Mouse (Mus musculus): Measurements from ENCODE around the gene Slc26a10. TPM values are rescaled to one million over a fixed set of nuclear protein-coding genes. Genes with fewer than 3 reads are reported as not detected.
"Not testable (repeated sequence)": the region's sequence is repeated elsewhere in the genome, so short reads cannot be mapped to it uniquely, and the experiment has no call there.

The Slc26a10 gene
- polyA plus RNA-seq, 1 experiment from 2014 or later: 1.6 TPM

DNA sequence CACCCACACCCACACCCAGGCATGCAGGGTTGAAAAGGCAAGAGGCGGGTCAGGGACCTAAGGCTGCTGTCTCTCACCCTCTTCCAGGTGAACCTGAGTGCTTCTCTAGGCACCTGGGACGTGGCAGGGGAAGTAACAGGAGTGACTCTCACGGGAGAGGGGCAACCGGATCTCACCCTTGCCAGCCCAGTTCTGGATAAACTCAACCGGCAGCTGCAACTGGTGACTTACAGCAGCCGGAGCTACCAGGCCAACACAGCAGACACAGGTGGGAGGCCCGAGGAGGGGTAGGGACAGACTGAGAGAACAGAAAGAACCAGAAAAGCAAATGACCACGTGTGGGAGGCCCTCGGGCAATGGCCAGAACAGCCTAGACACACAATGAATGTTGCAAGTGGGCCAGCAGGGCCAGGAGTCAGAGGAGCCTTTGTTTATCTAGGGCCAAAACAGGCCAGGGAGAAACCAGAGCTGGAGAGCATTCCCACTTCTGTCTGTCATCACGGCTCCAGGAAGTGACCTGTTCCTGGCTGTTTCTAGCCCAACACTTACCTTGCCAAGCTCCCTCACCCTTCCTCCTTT is 12.7 kb downstream of the Slc26a10 start:
- 40% methylated on average over 10 of the region's 10 CpGs for WGBS
- Histone ChIP-seq H3K27ac (replicated peaks) (no peak overlapping the region), H3K36me3 (no peaks in the 10 kb centered on the region), H3K9ac (no peak overlapping the region), H3K4me1 (peaks cover 34% of the 10 kb centered on the region), H3K4me3 (replicated peaks) (no peak overlapping the region), H3K4me2 (replicated peaks) (no peak overlapping the region), H3K9me3 (replicated peaks) (no peaks in the 10 kb centered on the region), H3K27me3 (peaks cover 52% of the 10 kb centered on the region)
- ATAC-seq (ENCODE audit: insufficient number of reproducible peaks, low FRiP score, low TSS enrichment, low read depth): no peak

DNA sequence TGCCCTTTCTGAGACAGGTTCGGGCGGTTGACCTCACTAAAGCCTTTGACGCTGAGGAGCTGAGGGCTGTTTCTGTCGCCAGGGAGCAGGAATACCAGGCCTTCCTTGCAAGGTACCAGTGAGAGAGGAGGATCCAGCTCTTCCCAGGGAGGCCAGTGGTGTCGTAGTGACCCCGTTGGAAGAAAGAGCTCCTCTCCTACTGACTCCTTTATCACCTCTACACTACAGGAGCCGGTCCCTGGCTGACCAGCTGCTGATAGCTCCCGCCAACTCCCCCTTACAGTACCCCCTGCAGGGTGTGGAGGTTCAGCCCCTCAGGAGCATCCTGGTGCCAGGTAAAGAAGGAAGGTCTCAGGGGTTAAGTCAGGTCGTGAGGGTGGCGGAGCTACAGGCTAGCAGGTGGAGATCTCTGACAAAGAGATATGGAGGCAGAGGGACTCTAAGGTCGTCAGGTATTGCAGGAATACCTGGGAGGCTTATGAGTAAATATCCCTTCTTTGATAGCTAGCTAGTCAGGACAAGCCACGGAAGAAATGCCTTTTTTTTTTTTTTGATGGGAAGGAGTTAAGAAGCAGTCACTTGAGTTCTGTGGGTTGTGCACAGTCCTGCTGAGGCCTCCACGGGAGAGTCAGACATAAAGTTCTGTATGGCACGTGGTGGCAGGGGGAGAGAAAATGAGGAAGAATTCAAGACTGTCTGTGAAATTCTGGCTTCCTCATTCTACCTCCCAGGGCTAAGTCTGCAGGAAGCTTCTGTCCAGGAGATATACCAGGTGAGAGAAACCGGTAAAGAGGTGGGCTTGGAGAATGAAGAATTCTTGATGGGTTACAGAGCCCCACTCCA is 13.5 kb downstream of the Slc26a10 start:
- WGBS: 25% methylated on average over 15 of the region's 15 CpGs
- Histone ChIP-seq H3K27ac (replicated peaks) (no peak overlapping the region), H3K4me3 (replicated peaks) (peak overlapping the region; percentile 62), H3K9ac (no peak overlapping the region), H3K9me3 (replicated peaks) (no peaks in the 10 kb centered on the region), H3K4me2 (replicated peaks) (peak overlapping the region; percentile 100; the same call in 1 of the 2 replicates), H3K27me3 (peaks cover 52% of the 10 kb centered on the region), H3K4me1 (peaks cover 34% of the 10 kb centered on the region), H3K36me3 (no peaks in the 10 kb centered on the region)
- no peak for ATAC-seq (ENCODE audit: insufficient number of reproducible peaks, low FRiP score, low TSS enrichment, low read depth)

DNA sequence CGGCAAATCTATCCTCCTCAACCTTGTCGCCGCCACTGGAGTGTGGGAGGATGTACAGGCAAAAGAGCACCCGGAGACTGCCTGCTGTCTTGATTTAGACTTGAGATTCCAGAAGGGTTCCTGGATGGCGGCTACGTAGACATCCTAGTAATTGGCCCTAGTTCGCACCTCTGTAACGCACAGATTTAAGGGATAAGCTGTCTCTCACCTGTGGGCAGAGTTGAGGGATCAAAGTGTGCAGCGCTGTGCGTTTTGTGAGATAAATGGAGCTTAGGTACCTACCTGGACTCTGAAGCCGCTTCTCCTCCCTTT is 14.1 kb downstream of the Slc26a10 start:
- peak overlapping the region; percentile 62 for H3K4me3 ChIP-seq (replicated peaks)
- peaks cover 34% of the 10 kb centered on the region for H3K4me1 ChIP-seq
- peak overlapping the region; percentile 47; the same call in 1 of the 2 replicates for H3K9ac ChIP-seq
- no peaks in the 10 kb centered on the region for H3K9me3 ChIP-seq (replicated peaks)
- no peak overlapping the region for H3K27ac ChIP-seq (replicated peaks)
- peaks cover 52% of the 10 kb centered on the region for H3K27me3 ChIP-seq
- peak overlapping the region; percentile 100 for H3K4me2 ChIP-seq (replicated peaks)
- WGBS: 6% methylated on average over 11 of the region's 11 CpGs
- H3K36me3 ChIP-seq: no peaks in the 10 kb centered on the region
- ATAC-seq (ENCODE audit: insufficient number of reproducible peaks, low FRiP score, low TSS enrichment, low read depth): no peak

DNA sequence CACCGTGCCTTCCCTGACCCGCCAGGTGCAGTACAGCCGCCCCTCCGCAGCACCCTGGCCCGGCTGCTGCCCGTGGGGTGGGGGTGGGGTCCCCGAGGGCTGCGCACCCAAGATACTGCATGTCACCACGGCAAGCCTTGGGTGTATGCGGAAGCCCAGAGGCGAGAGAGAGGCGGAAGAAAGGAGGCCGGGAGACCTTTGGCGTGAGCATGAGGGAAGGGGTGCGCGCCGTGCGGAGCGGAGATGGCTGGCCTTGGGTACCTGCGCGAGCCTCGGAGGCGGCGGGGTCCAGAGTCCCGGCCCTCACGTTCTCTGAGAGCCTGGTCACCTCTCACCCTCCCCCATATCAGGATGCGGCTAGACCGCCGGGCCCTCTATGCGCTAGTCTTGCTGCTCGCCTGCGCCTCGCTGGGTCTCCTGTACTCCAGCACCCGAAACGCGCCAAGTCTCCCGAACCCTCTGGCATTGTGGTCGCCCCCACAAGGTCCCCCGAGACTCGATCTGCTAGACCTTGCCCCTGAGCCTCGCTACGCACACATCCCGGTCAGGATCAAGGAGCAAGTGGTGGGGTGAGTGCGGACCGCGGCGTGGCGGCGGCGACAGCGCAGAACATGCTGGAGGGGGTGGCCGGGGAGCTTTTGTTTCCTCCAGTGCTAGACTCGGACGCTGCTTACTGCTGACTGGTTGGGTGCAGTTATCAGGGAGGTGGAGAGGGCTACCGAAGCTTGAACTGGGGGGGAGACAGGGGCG is 14.6 kb downstream of the Slc26a10 start:
- Histone ChIP-seq H3K4me1 (peaks cover 29% of the 10 kb centered on the region), H3K36me3 (no peaks in the 10 kb centered on the region), H3K27ac (replicated peaks) (no peak overlapping the region; the same call in 1 of the 2 replicates), H3K27me3 (peaks cover 51% of the 10 kb centered on the region), H3K9ac (peak overlapping the region; percentile 47), H3K4me2 (replicated peaks) (peak overlapping the region; percentile 100), H3K9me3 (replicated peaks) (no peaks in the 10 kb centered on the region), H3K4me3 (replicated peaks) (peak overlapping the region; percentile 62)
- peak; percentile 22; the same call in 1 of the 2 replicates for ATAC-seq (ENCODE audit: insufficient number of reproducible peaks, low FRiP score, low TSS enrichment, low read depth)
- WGBS: under 1% methylated on average over 56 of the region's 56 CpGs

DNA sequence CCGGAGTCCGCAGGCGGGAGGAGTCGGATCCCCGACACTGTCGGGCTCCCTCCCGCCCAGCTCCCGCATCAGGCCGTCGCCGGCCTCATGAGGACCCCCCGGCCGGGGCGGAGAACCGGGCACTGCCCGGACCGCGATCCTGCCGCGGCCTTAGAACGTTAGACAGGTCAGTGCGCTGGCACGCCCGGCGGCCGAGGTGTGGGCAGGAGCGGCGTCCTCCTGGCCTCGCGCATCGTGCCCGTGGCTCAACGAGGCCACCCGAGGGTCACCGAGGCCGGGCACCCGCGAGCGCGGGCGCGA is 15.1 kb downstream of the Slc26a10 start:
- peak; percentile 5; the same call in 1 of the 2 replicates for ATAC-seq (ENCODE audit: insufficient number of reproducible peaks, low FRiP score, low TSS enrichment, low read depth)
- peak overlapping the region; percentile 47 for H3K9ac ChIP-seq
- H3K4me1 ChIP-seq: peaks cover 24% of the 10 kb centered on the region
- no peaks in the 10 kb centered on the region for H3K36me3 ChIP-seq
- H3K4me2 ChIP-seq (replicated peaks): peak overlapping the region; percentile 100
- H3K27me3 ChIP-seq: peaks cover 45% of the 10 kb centered on the region
- peak overlapping the region; percentile 62 for H3K4me3 ChIP-seq (replicated peaks)
- WGBS: 0% methylated on average over 38 of the region's 42 CpGs
- H3K9me3 ChIP-seq (replicated peaks): no peaks in the 10 kb centered on the region
- no peak overlapping the region; the same call in 1 of the 2 replicates for H3K27ac ChIP-seq (replicated peaks)

DNA sequence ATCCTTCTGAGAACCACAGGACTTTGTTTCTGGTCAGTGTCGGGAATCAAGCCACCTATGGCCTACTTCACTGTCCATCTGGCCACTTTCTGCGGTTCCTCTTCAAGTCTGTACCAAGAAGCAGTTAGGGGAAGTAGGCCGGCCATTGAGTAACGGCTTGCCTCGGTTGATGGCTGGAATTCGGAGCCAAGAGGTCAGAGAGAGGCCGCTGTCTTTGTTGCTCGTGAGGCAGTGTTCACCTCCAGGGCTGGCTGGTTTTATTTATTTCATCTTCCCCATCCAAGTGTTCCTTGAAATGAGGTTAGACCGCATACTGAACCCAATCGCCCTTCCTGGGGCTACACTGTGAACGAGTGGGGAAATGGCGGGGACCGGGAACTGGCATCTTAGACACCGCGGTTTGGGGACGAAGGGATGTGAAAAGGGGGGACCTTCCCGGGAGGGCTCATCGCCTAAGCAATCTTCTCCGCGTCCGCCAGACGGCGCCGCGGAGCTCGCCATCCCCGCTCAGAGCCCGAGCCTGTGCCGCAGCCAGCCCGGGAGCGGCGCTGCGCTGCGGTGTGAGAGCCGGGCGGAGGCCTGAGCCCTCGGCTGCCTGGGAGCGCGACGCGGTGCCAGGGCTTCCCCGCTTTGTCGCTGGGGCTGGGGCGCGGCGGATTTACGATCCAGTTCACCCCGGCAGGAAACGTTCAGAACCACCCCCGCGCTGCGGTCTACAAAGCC is 15.7 kb downstream of the Slc26a10 start, which contains the start of gene B4galnt1:
TSS of gene B4galnt1 (plus strand) at position 595 of the 723 bp plus-strand sequence.
- Histone ChIP-seq H3K4me3 (replicated peaks) (peak within 1 kb of the TSS; percentile 62), H3K9me3 (replicated peaks) (no peaks in the 10 kb centered on the region), H3K36me3 (no peaks in the 10 kb centered on the region), H3K4me2 (replicated peaks) (peak within 1 kb of the TSS; percentile 100), H3K9ac (peak within 1 kb of the TSS; percentile 47), H3K27me3 (peaks cover 40% of the 10 kb centered on the region), H3K27ac (replicated peaks) (no peak within 1 kb of the TSS; the same call in 1 of the 2 replicates), H3K4me1 (peaks cover 19% of the 10 kb centered on the region)
- 2% methylated on average over 52 of the region's 52 CpGs for WGBS
- ATAC-seq (ENCODE audit: insufficient number of reproducible peaks, low FRiP score, low TSS enrichment, low read depth): peak; percentile 86

DNA sequence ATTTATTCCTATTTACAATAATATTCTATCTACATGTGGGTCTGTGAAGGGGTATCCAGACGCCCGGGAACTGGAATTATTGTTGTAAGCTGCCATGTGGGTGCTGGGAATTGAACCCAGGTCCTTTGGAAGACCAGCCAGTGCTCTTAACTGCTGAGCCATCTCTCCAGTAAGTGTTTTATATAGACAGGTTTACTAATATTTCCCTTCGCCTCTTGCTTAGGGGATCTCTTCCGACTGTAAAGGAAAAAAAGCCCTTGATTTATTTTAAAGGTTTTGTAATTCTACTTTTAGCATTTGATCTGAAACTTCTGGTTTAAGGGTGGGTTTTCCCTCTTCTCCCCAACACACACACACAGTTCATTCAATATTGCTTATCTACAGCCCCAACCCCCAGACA is 16.3 kb downstream of the Slc26a10 start:
- Histone ChIP-seq H3K36me3 (no peaks in the 10 kb centered on the region), H3K9ac (no peak overlapping the region), H3K4me2 (replicated peaks) (no peak overlapping the region), H3K4me1 (peaks cover 18% of the 10 kb centered on the region), H3K4me3 (replicated peaks) (no peak overlapping the region), H3K27me3 (peaks cover 34% of the 10 kb centered on the region), H3K27ac (replicated peaks) (no peak overlapping the region), H3K9me3 (replicated peaks) (no peaks in the 10 kb centered on the region)
- ATAC-seq (ENCODE audit: insufficient number of reproducible peaks, low FRiP score, low TSS enrichment, low read depth): no peak
- WGBS: 92% methylated on average over 4 of the region's 4 CpGs

DNA sequence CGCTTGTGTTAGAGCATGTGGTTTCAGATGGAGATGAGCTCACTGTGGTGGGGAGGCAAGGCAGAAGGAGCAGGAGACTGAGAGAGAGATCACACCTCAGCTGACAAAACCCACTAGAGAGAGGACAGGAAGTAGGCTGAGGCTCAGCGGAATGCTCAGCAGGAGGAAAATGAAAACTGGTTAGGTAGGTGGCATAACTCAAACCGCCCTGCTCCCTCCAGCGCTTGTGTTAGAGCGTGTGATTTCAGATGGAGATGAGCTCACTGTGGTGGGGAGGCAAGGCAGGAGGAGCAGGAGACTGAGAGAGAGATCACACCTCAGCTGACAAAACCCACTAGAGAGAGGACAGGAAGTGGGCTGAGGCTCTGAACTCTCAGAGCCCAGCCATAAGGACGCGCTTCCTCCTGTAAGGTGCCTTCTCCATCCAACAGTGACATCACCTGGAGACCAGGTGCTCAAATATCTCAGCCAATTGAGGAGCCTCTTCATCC is 17.6 kb downstream of the Slc26a10 start:
- ATAC-seq (ENCODE audit: insufficient number of reproducible peaks, low FRiP score, low TSS enrichment, low read depth); H3K4me3 ChIP-seq (replicated peaks); H3K27ac ChIP-seq (replicated peaks); H3K9ac ChIP-seq; H3K36me3 ChIP-seq; H3K9me3 ChIP-seq (replicated peaks); H3K4me2 ChIP-seq (replicated peaks): not testable (repeated sequence)
- 35% methylated on average over 7 of the region's 7 CpGs for WGBS
- Histone ChIP-seq H3K27me3 (peaks cover 26% of the 10 kb centered on the region), H3K4me1 (peaks cover 18% of the 10 kb centered on the region)

DNA sequence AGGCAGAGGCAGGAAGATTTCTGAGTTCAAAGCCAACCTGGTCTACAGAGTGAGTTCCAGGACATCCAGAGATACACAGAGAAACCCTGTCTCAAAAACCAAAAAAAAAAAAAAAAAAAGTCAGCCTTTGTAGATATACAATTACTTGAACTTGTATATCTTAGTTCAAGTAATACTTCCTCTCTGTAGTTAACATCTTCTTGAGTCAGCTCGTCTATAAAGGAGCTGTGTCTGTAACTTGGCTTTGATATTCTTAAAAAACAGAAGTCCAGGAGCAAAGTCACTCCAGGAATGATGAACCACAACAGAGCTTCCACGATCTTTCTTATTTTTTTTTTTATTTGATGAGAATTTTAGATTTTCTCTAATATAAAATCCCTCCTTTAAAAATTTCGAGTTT is 19.7 kb downstream of the Slc26a10 start:
- peaks cover 5% of the 10 kb centered on the region for H3K27me3 ChIP-seq
- ATAC-seq (ENCODE audit: insufficient number of reproducible peaks, low FRiP score, low TSS enrichment, low read depth): no peak
- peaks cover 8% of the 10 kb centered on the region for H3K4me1 ChIP-seq
- no peak overlapping the region for H3K27ac ChIP-seq (replicated peaks)
- WGBS: 74% methylated on average over 3 of the region's 3 CpGs
- no peaks in the 10 kb centered on the region for H3K9me3 ChIP-seq (replicated peaks)
- no peak overlapping the region for H3K9ac ChIP-seq
- H3K4me2 ChIP-seq (replicated peaks): no peak overlapping the region
- H3K4me3 ChIP-seq (replicated peaks): no peak overlapping the region
- H3K36me3 ChIP-seq: no peaks in the 10 kb centered on the region

DNA sequence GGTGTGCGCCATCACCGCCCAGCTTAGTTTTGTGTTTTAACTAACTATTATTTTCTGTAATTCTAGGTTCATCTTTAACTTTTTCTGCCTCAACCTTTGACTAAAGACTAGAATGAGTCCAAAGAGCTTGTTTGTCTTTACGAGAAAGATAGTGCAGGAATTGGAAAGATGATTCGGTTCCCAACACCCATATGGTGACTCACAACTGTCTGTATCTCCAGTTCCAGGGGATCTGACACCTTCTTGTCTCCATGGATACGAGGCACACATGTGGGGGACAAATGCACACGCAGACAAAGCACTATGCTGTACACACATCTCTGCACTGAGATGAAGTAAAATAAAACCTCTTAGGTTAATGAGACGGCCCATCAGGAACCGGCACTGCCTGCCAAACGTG is 20.4 kb downstream of the Slc26a10 start:
- H3K27me3 ChIP-seq: no peaks in the 10 kb centered on the region
- 82% methylated on average over 9 of the region's 9 CpGs for WGBS
- no peak for ATAC-seq (ENCODE audit: insufficient number of reproducible peaks, low FRiP score, low TSS enrichment, low read depth)
- no peak overlapping the region for H3K4me3 ChIP-seq (replicated peaks)
- no peak overlapping the region for H3K27ac ChIP-seq (replicated peaks)
- H3K9me3 ChIP-seq (replicated peaks): no peaks in the 10 kb centered on the region
- H3K36me3 ChIP-seq: no peaks in the 10 kb centered on the region
- H3K4me1 ChIP-seq: peaks cover 3% of the 10 kb centered on the region; the same call in 1 of the 2 replicates
- H3K4me2 ChIP-seq (replicated peaks): no peak overlapping the region
- no peak overlapping the region for H3K9ac ChIP-seq

DNA sequence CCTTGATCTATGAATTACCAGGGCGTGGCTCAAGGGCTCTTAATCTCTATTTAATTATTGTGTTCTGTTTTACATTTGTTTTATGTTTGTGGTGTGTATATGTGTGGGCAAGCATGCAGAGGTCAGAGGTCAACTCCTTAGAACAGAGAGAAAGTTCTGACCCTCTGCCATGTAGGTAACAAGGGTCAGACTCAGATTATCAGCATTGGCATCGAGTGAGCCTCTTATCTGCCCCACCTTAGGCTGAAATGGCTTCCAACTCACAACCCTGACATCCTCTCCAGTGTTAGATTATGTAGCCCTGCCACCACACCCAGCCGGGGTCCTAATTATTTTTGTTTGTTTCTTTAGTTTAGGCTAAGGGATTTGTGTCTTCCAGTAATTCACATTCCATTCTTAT is 22.0 kb downstream of the Slc26a10 start:
- Histone ChIP-seq H3K27me3 (no peaks in the 10 kb centered on the region), H3K4me3 (replicated peaks) (no peak overlapping the region), H3K9me3 (replicated peaks) (no peaks in the 10 kb centered on the region), H3K36me3 (no peaks in the 10 kb centered on the region), H3K4me1 (no peaks in the 10 kb centered on the region), H3K27ac (replicated peaks) (no peak overlapping the region), H3K9ac (no peak overlapping the region), H3K4me2 (replicated peaks) (no peak overlapping the region)
- WGBS: 68% methylated on average over 3 of the region's 3 CpGs
- no peak for ATAC-seq (ENCODE audit: insufficient number of reproducible peaks, low FRiP score, low TSS enrichment, low read depth)

All from embryonic facial prominence, embryonic 15.5 days (tissue).